Comparison of ENCODE assay signal across 13 mouse cellular contexts in genomic region chr17:86772035-86772434, GRCm38 (mm10). TPM values are rescaled to one million over a fixed set of nuclear protein-coding genes. Genes with fewer than 3 reads are reported as not detected.
"Had no signal": no experiment of that assay in that cellular context is flagged by ENCODE, and none has a peak within 500 bp of the region (broad histone marks: within the 10 kb centered on the region; RNA-seq: fewer than 3 reads in every experiment).

No protein-coding gene starts in this region.

- H3K4me3 ChIP-seq: kidney, embryonic 15.5 days; limb, embryonic 15.5 days; myocyte; neural tube, embryonic 15.5 days had no signal

- H3K36me3 ChIP-seq: kidney, embryonic 15.5 days; limb, embryonic 15.5 days; neural tube, embryonic 15.5 days had no signal

- H3K9me3 ChIP-seq: kidney, embryonic 15.5 days; limb, embryonic 15.5 days; neural tube, embryonic 15.5 days had no signal

- H3K27me3 ChIP-seq: kidney, embryonic 15.5 days; limb, embryonic 15.5 days; neural tube, embryonic 15.5 days had no signal

- H3K27ac ChIP-seq: kidney, embryonic 15.5 days; limb, embryonic 15.5 days; liver, embryonic 14.5 days; neural tube, embryonic 15.5 days; stomach, postnatal 0 days had no signal

- H3K4me2 ChIP-seq: kidney, embryonic 15.5 days; limb, embryonic 15.5 days; neural tube, embryonic 15.5 days had no signal

- DNase-seq: kidney, postnatal 14 days; layer of hippocampus, adult 9-11 months; layer of hippocampus, postnatal 36 days; lung, adult 18-20 months; midbrain, embryonic 14.5 days; thymus, postnatal 4 days had no signal

- H3K9ac ChIP-seq: kidney, embryonic 15.5 days; limb, embryonic 15.5 days; liver, embryonic 14.5 days; neural tube, embryonic 15.5 days had no signal

RNA-seq across cellular contexts. Expression of gene Epas1, which starts 18.5 kb away (rescaled TPM):
- total RNA-seq: megakaryocyte-erythroid progenitor cell, adult 5-6 weeks had no signal
